Mouse (Mus musculus) spleen, postnatal 14 days (tissue): ENCODE data around the gene Mx1.

ENCODE experiments used
- DNase-seq, 2 experiments: peaks; one replicate each; pipeline ENCODE4 v3.0.0; 2021 to 2022; ENCODE audit warnings: low spot score in 2 of 2

Mx1 gene

GRCm38 (mm10) chr16:97443670-97444263 lies 18.9 kb downstream of the Mx1 start:
- DNase-seq = no peak

GRCm38 (mm10) chr16:97441967-97442366 lies 20.7 kb downstream of the Mx1 start:
- DNase-seq = no peak

GRCm38 (mm10) chr16:97438191-97438590 lies 24.5 kb downstream of the Mx1 start:
- no peak for DNase-seq

- no peak for DNase-seq
Measured at GRCm38 (mm10) chr16:97437448-97438056, 25.2 kb downstream of the Mx1 start.

- no peak for DNase-seq
Measured at GRCm38 (mm10) chr16:97434206-97434605, 28.5 kb downstream of the Mx1 start.

- no peak for DNase-seq
Measured at GRCm38 (mm10) chr16:97431328-97431727, 31.4 kb downstream of the Mx1 start.

- DNase-seq = no peak
Measured at GRCm38 (mm10) chr16:97430091-97430490, 32.6 kb downstream of the Mx1 start.

- no peak for DNase-seq
Measured at GRCm38 (mm10) chr16:97428026-97428425, 34.7 kb downstream of the Mx1 start.

- DNase-seq = no peak
Measured at GRCm38 (mm10) chr16:97423627-97424026, 39.1 kb downstream of the Mx1 start.

- DNase-seq = no peak
Measured at GRCm38 (mm10) chr16:97421671-97422070, 41.0 kb downstream of the Mx1 start.

- DNase-seq = no peak
Measured at GRCm38 (mm10) chr16:97418749-97419453, 43.8 kb downstream of the Mx1 start.

GRCm38 (mm10) chr16:97417896-97418542 lies 44.7 kb downstream of the Mx1 start:
- DNase-seq = no peak

GRCm38 (mm10) chr16:97405476-97406012 lies 57.2 kb downstream of the Mx1 start:
- DNase-seq = no peak

GRCm38 (mm10) chr16:97402213-97402785 lies 60.4 kb downstream of the Mx1 start:
- no peak for DNase-seq

- no peak for DNase-seq
Measured at GRCm38 (mm10) chr16:97401741-97402140, 61.0 kb downstream of the Mx1 start.

- no peak for DNase-seq
Measured at GRCm38 (mm10) chr16:97399991-97400390, 62.7 kb downstream of the Mx1 start.

- DNase-seq = no peak
Measured at GRCm38 (mm10) chr16:97397945-97398531, 64.7 kb downstream of the Mx1 start.
